Mouse (Mus musculus) ovary, postnatal 36 days (tissue): Measurements from ENCODE around the gene 4930555G01Rik.
"Not testable (repeated sequence)": the region's sequence is repeated elsewhere in the genome, so short reads cannot be mapped to it uniquely, and the experiment has no call there.

Experiments used
- DNase-seq: peaks from one replicate; pipeline ENCODE4 v3.0.0; 2022; ENCODE audit warnings: low spot score, mixed read lengths

4930555G01Rik gene

GRCm38 (mm10) chr14:5050329-5050728 lies at the start of gene 4930555G01Rik:
TSS of gene 4930555G01Rik (plus strand) at chr14:5050629.
- DNase-seq = not testable (repeated sequence)

- DNase-seq = not testable (repeated sequence)
Observed at GRCm38 (mm10) chr14:5015591-5015990, 34.8 kb upstream of the 4930555G01Rik start, which contains the start of gene Gm3298. TSS of gene Gm3298 (plus strand) at chr14:5015891.

GRCm38 (mm10) chr14:5070611-5071490 lies 20.4 kb downstream of the 4930555G01Rik start, which contains the start of gene Gm8281:
TSS of gene Gm8281 (plus strand) at chr14:5071040.
- DNase-seq = not testable (repeated sequence)
